Mouse (Mus musculus): ENCODE data around the gene Arih2.

GRCm38 (mm10) chr9:108608889-108609288, 40.3 kb downstream of the Arih2 start:
- TF ChIP-seq CTCF (IDR thresholded peaks at IDR 0.05; ENCODE audit: low read depth) (no peak), EP300 (IDR thresholded peaks at IDR 0.05; ENCODE audit: low read depth) (no peak)
